Mouse (Mus musculus) liver, embryonic 11.5 days (tissue): Measurements from ENCODE around the gene Gjd3. TPM values are rescaled to one million over a fixed set of nuclear protein-coding genes. Genes with fewer than 3 reads are reported as not detected.
A peak's percentile ranks its signal among the peaks of the same experiment; 100 is the strongest.

Source experiments
- ATAC-seq: fragments of 200-750 bp; cut with Nextera tagmentation; replicated peaks from 2 replicates; pipeline ENCODE4 v1.8.0; 2017; ENCODE audit warnings: moderate number of reproducible peaks, mild to moderate bottlenecking, moderate TSS enrichment, moderate library complexity; ENCODE audit not compliant: low FRiP score
- DNase-seq: peaks from one replicate; pipeline ENCODE4 v3.0.0-alpha.2; 2017; ENCODE audit warnings: low spot score
- H3K27ac ChIP-seq: fragments of 300-500 bp; sonication (generic); 2 replicates; pipeline ENCODE4 v1.5.1; 2014; ENCODE audit warnings: mild to moderate bottlenecking, low read depth, low read length, control low read depth
- H3K27me3 ChIP-seq: fragments of 300-500 bp; sonication (generic); replicated peaks from 2 replicates; pipeline ENCODE4 v1.6.1; 2014; ENCODE audit warnings: low read length, mixed read lengths; ENCODE audit not compliant: control insufficient read depth, insufficient read depth
- H3K36me3 ChIP-seq: fragments of 300-500 bp; sonication (generic); 2 replicates; pipeline ENCODE4 v1.6.1; 2014; ENCODE audit warnings: mild to moderate bottlenecking, low read length, moderate library complexity, mixed read lengths; ENCODE audit not compliant: control insufficient read depth, insufficient read depth
- H3K4me1 ChIP-seq: fragments of 300-500 bp; sonication (generic); replicated peaks from 2 replicates; pipeline ENCODE4 v1.6.1; 2014; ENCODE audit warnings: low read length, mixed read lengths; ENCODE audit not compliant: control insufficient read depth, insufficient read depth
- H3K4me2 ChIP-seq: fragments of 300-500 bp; sonication (generic); 2 replicates; pipeline ENCODE4 v1.6.1; 2014; ENCODE audit warnings: mild to moderate bottlenecking, control low read depth, moderate library complexity
- H3K4me3 ChIP-seq: fragments of 300-500 bp; sonication (generic); 2 replicates; pipeline ENCODE4 v1.5.1; 2014; ENCODE audit warnings: low read depth, low read length, control low read depth
- H3K9ac ChIP-seq: fragments of 300-500 bp; sonication (generic); 2 replicates; pipeline ENCODE4 v1.6.1; 2014; ENCODE audit warnings: low read depth, low read length, control low read depth
- H3K9me3 ChIP-seq: fragments of 300-500 bp; sonication (generic); 2 replicates; pipeline ENCODE4 v1.6.1; 2016; ENCODE audit warnings: low read length, inconsistent platforms, mixed read lengths; ENCODE audit not compliant: control insufficient read depth
- WGBS: fragments of 180-500 bp; shearing (Covaris S2); extraction: QIAGEN DNeasy Blood & Tissue Kit; methylation state at CpG from one replicate; pipeline ENCODE4 v1.1.7; 2014; 5-methylcytosine and 5-hydroxymethylcytosine counted together
- polyA plus RNA-seq: library from polyadenylated mRNA; unstranded; fragments of >200 nt; fragmentation: Nextera tagmentation; extraction: Ambion mirVana; gene quantifications from 2 replicates; pipeline ENCODE4 v1.2.1, GENCODE M21; 2014

Gene Gjd3
- polyA plus RNA-seq, 1 experiment from 2014 or later = 0.21 TPM

- peaks cover 22% of the 10 kb centered on the region for H3K4me1 ChIP-seq
- ATAC-seq (no peak), DNase-seq (no peak)
- H3K27me3 ChIP-seq = peaks cover 17% of the 10 kb centered on the region
- H3K4me2 ChIP-seq = no peak overlapping the region
- no peak overlapping the region for H3K27ac ChIP-seq
- no peak overlapping the region for H3K4me3 ChIP-seq
- no peaks in the 10 kb centered on the region for H3K9me3 ChIP-seq
- H3K36me3 ChIP-seq = peaks cover 11% of the 10 kb centered on the region; the same call in 1 of the 2 replicates
- H3K9ac ChIP-seq = no peak overlapping the region
- 85% methylated on average over 6 of the region's 6 CpGs for WGBS
Measured at GRCm38 (mm10) chr11:98974213-98974612, 8.6 kb downstream of the Gjd3 start.

- Histone ChIP-seq H3K4me3 (no peak overlapping the region), H3K27ac (no peak overlapping the region), H3K9ac (no peak overlapping the region), H3K27me3 (peaks cover 14% of the 10 kb centered on the region), H3K36me3 (peaks cover 11% of the 10 kb centered on the region), H3K4me2 (no peak overlapping the region), H3K4me1 (peaks cover 26% of the 10 kb centered on the region), H3K9me3 (no peaks in the 10 kb centered on the region)
- WGBS = 92% methylated on average over 14 of the region's 14 CpGs
- DNase-seq (no peak), ATAC-seq (no peak)
Measured at GRCm38 (mm10) chr11:98973584-98973983, 9.2 kb downstream of the Gjd3 start.

- Histone ChIP-seq H3K4me1 (peaks cover 28% of the 10 kb centered on the region), H3K9ac (no peak overlapping the region), H3K4me2 (no peak overlapping the region), H3K27me3 (peaks cover 14% of the 10 kb centered on the region), H3K4me3 (no peak overlapping the region), H3K27ac (no peak overlapping the region), H3K9me3 (no peaks in the 10 kb centered on the region), H3K36me3 (peaks cover 18% of the 10 kb centered on the region)
- DNase-seq (no peak), ATAC-seq (no peak)
- 82% methylated on average over 9 of the region's 9 CpGs for WGBS
Measured at GRCm38 (mm10) chr11:98972801-98973360, 9.9 kb downstream of the Gjd3 start.

GRCm38 (mm10) chr11:98972215-98972614 lies 10.6 kb downstream of the Gjd3 start:
- no peak overlapping the region for H3K27ac ChIP-seq
- no peak overlapping the region for H3K4me2 ChIP-seq
- 44% methylated on average over 9 of the region's 9 CpGs for WGBS
- peak; percentile 64; the same call in 1 of the 2 replicates for ATAC-seq
- H3K4me3 ChIP-seq = no peak overlapping the region
- peaks cover 19% of the 10 kb centered on the region for H3K36me3 ChIP-seq
- no peaks in the 10 kb centered on the region for H3K9me3 ChIP-seq
- H3K4me1 ChIP-seq = peaks cover 29% of the 10 kb centered on the region
- peaks cover 14% of the 10 kb centered on the region for H3K27me3 ChIP-seq
- H3K9ac ChIP-seq = no peak overlapping the region
- no peak for DNase-seq

- no peak overlapping the region for H3K9ac ChIP-seq
Measured at GRCm38 (mm10) chr11:98971316-98972031, 11.3 kb downstream of the Gjd3 start.

GRCm38 (mm10) chr11:98970191-98970925 lies 12.5 kb downstream of the Gjd3 start:
- 80% methylated on average over 29 of the region's 29 CpGs for WGBS
- peaks cover 45% of the 10 kb centered on the region for H3K4me1 ChIP-seq
- no peak overlapping the region for H3K4me2 ChIP-seq
- no peak overlapping the region for H3K9ac ChIP-seq
- H3K4me3 ChIP-seq = no peak overlapping the region
- DNase-seq (no peak), ATAC-seq (no peak)
- peaks cover 19% of the 10 kb centered on the region for H3K36me3 ChIP-seq
- no peaks in the 10 kb centered on the region for H3K9me3 ChIP-seq
- peaks cover 14% of the 10 kb centered on the region for H3K27me3 ChIP-seq
- H3K27ac ChIP-seq = no peak overlapping the region

More at GRCm38 (mm10) chr11:98971316-98972031, 11.3 kb downstream of the Gjd3 start:
- H3K27ac ChIP-seq = no peak overlapping the region
- no peak overlapping the region for H3K4me3 ChIP-seq
- H3K36me3 ChIP-seq = peaks cover 19% of the 10 kb centered on the region
- ATAC-seq (no peak), DNase-seq (no peak)
- no peaks in the 10 kb centered on the region for H3K9me3 ChIP-seq
- WGBS = 81% methylated on average over 23 of the region's 23 CpGs
- no peak overlapping the region for H3K4me2 ChIP-seq
- H3K27me3 ChIP-seq = peaks cover 14% of the 10 kb centered on the region
- peaks cover 37% of the 10 kb centered on the region for H3K4me1 ChIP-seq

GRCm38 (mm10) chr11:98969496-98969927 lies 13.3 kb downstream of the Gjd3 start:
- H3K9ac ChIP-seq = 0 out of 2 replicates have a peak overlapping the region, but pooled peaks have one; percentile 8
- peak overlapping the region; percentile 33 for H3K4me2 ChIP-seq
- peaks cover 19% of the 10 kb centered on the region for H3K36me3 ChIP-seq
- no peak for DNase-seq
- WGBS = 33% methylated on average over 17 of the region's 17 CpGs
- H3K27ac ChIP-seq = peak overlapping the region; percentile 46; the same call in 1 of the 2 replicates
- H3K4me3 ChIP-seq = no peak overlapping the region
- no peaks in the 10 kb centered on the region for H3K9me3 ChIP-seq
- peaks cover 54% of the 10 kb centered on the region for H3K4me1 ChIP-seq
- H3K27me3 ChIP-seq = peaks cover 17% of the 10 kb centered on the region
- no peak for ATAC-seq

GRCm38 (mm10) chr11:98968716-98969495 lies 13.9 kb downstream of the Gjd3 start:
- 0 out of 2 replicates have a peak overlapping the region, but pooled peaks have one; percentile 45 for H3K27ac ChIP-seq
- peak overlapping the region; percentile 44 for H3K4me2 ChIP-seq
- no peak for ATAC-seq
- WGBS = 10% methylated on average over 20 of the region's 20 CpGs
- no peak for DNase-seq
- H3K9ac ChIP-seq = no peak overlapping the region
- peaks cover 19% of the 10 kb centered on the region for H3K36me3 ChIP-seq
- peaks cover 17% of the 10 kb centered on the region for H3K27me3 ChIP-seq
- no peaks in the 10 kb centered on the region for H3K9me3 ChIP-seq
- no peak overlapping the region for H3K4me3 ChIP-seq
- H3K4me1 ChIP-seq = peaks cover 60% of the 10 kb centered on the region
